Mouse (Mus musculus): ENCODE data around the gene Clca3a2. TPM values are rescaled to one million over a fixed set of nuclear protein-coding genes. Genes with fewer than 3 reads are reported as not detected.

Gene Clca3a2
- polyA plus RNA-seq, 1 experiment from 2014 or later: 0.08 TPM

Other genes starting within 250 kb of the Clca3a2 start
- 6.1 and 6.9 TPM in 2 replicates for gene Hs2st1, start 249.3 kb downstream of the Clca3a2 start, polyA plus RNA-seq (2015; fragmentation: Nextera tagmentation; extraction: Ambion mirVana)
- 504 and 571 TPM in 2 replicates for gene Selenof, start 249.2 kb downstream of the Clca3a2 start, polyA plus RNA-seq (2015; fragmentation: Nextera tagmentation; extraction: Ambion mirVana)
- 158 and 161 TPM in 2 replicates for gene Sh3glb1, start 99.2 kb downstream of the Clca3a2 start, polyA plus RNA-seq (2015; fragmentation: Nextera tagmentation; extraction: Ambion mirVana)
- 3.9 and 4.0 TPM in 2 replicates for gene Clca3a1, start 58.5 kb downstream of the Clca3a2 start, polyA plus RNA-seq (2015; fragmentation: Nextera tagmentation; extraction: Ambion mirVana)
- 2.5 and 3.6 TPM in 2 replicates for gene Clca3b, start 29.9 kb upstream of the Clca3a2 start, polyA plus RNA-seq (2015; fragmentation: Nextera tagmentation; extraction: Ambion mirVana)
- 776 and 777 TPM in 2 replicates for gene Clca4b, start 113.0 kb upstream of the Clca3a2 start, polyA plus RNA-seq (2015; fragmentation: Nextera tagmentation; extraction: Ambion mirVana)
- 0.94 and 1.8 TPM in 2 replicates for gene Clca4a, start 155.6 kb upstream of the Clca3a2 start, polyA plus RNA-seq (2015; fragmentation: Nextera tagmentation; extraction: Ambion mirVana)
- gene Clca1, start 213.3 kb upstream of the Clca3a2 start, polyA plus RNA-seq (2015; fragmentation: Nextera tagmentation; extraction: Ambion mirVana): 129 and 164 TPM in 2 replicates

Measured in intestine, postnatal 0 days (tissue).